Mouse (Mus musculus): Measurements from ENCODE around the gene Lama2.

- TF ChIP-seq POLR2A (IDR thresholded peaks at IDR 0.05; ENCODE audit: low read depth, low read length) = no peak
- no peak for TF ChIP-seq CTCF (IDR thresholded peaks at IDR 0.05; ENCODE audit: extremely low read depth, insufficient read depth, insufficient read length, insufficient replicate concordance)
These were observed 644.2 kb downstream of the Lama2 start for GRCm38 (mm10) chr10:26975372-26975771.

Measured in spleen, adult 2 months (tissue).